Mouse (Mus musculus) intestine, postnatal 0 days (tissue): ENCODE results near the gene Bbc3. TPM values are rescaled to one million over a fixed set of nuclear protein-coding genes. Genes with fewer than 3 reads are reported as not detected.
"Not testable (repeated sequence)": the region's sequence is repeated elsewhere in the genome, so short reads cannot be mapped to it uniquely, and the experiment has no call there.

ENCODE experiments used
- ATAC-seq: fragments of 200-750 bp; cut with Nextera tagmentation; 2 replicates; pipeline ENCODE4 v1.8.0; 2017; ENCODE audit warnings: mild to moderate bottlenecking, moderate TSS enrichment, moderate library complexity
- H3K27ac ChIP-seq: fragments of 300-500 bp; sonication (generic); 2 replicates; pipeline ENCODE4 v1.5.1; 2014; ENCODE audit warnings: mild to moderate bottlenecking, low read depth, low read length, moderate library complexity
- H3K27me3 ChIP-seq: fragments of 300-500 bp; sonication (generic); replicated peaks from 2 replicates; pipeline ENCODE4 v1.6.1; 2014; ENCODE audit warnings: low read length, mixed read lengths; ENCODE audit not compliant: control insufficient read depth, insufficient read depth
- H3K36me3 ChIP-seq: fragments of 300-500 bp; sonication (generic); 2 replicates; pipeline ENCODE4 v1.6.1; 2014; ENCODE audit warnings: mild to moderate bottlenecking, moderate library complexity; ENCODE audit not compliant: control insufficient read depth, insufficient read depth
- H3K4me1 ChIP-seq: fragments of 300-500 bp; sonication (generic); replicated peaks from 2 replicates; pipeline ENCODE4 v1.6.1; 2014; ENCODE audit warnings: antibody characterized with exemption, low read length, mixed read lengths; ENCODE audit not compliant: control insufficient read depth, insufficient read depth
- H3K4me2 ChIP-seq: fragments of 300-500 bp; sonication (generic); replicated peaks from 2 replicates; pipeline ENCODE4 v1.6.1; 2014; ENCODE audit warnings: low read depth, mild to moderate bottlenecking, moderate library complexity
- H3K4me3 ChIP-seq: fragments of 300-500 bp; sonication (generic); 2 replicates; pipeline ENCODE4 v1.5.1; 2014; ENCODE audit warnings: low read depth, low read length
- H3K9ac ChIP-seq: fragments of 300-500 bp; sonication (generic); 2 replicates; pipeline ENCODE4 v1.6.1; 2014; ENCODE audit warnings: mild to moderate bottlenecking, low read depth, low read length
- H3K9me3 ChIP-seq: fragments of 300-500 bp; sonication (generic); 2 replicates; pipeline ENCODE4 v1.6.1; 2016; ENCODE audit warnings: mixed run types; ENCODE audit not compliant: control insufficient read depth
- CTCF ChIP-seq: sonication (generic); IDR thresholded peaks from 2 replicates; pipeline ENCODE4 v1.5.1; 2016; ENCODE audit warnings: low read depth, mild to moderate bottlenecking, control low read depth, antibody characterized with exemption, moderate library complexity
- WGBS: fragments of 180-500 bp; shearing (Covaris S2); extraction: QIAGEN DNeasy Blood & Tissue Kit; methylation state at CpG from one replicate; pipeline ENCODE4 v1.1.7; 2014; 5-methylcytosine and 5-hydroxymethylcytosine counted together
- polyA plus RNA-seq: library from polyadenylated mRNA; unstranded; fragments of >200 nt; fragmentation: Nextera tagmentation; extraction: Ambion mirVana; gene quantifications from 2 replicates; pipeline ENCODE4 v1.2.1, GENCODE M21; 2015

Gene Bbc3
- 6.6 and 7.0 TPM in 2 replicates for polyA plus RNA-seq

GRCm38 (mm10) chr7:16308093-16308492, at the start of gene Bbc3:
TSS of gene Bbc3 (plus strand) at chr7:16308393.
- H3K27ac ChIP-seq, H3K36me3 ChIP-seq, H3K4me1 ChIP-seq, H3K9me3 ChIP-seq, ATAC-seq, H3K27me3 ChIP-seq: not testable (repeated sequence)
- Histone ChIP-seq H3K4me2 (peak within 1 kb of the TSS; percentile 94), H3K9ac (peak within 1 kb of the TSS; percentile 52), H3K4me3 (peak within 1 kb of the TSS; percentile 73)
- 27% methylated on average over 1 of the region's 1 CpGs for WGBS

GRCm38 (mm10) chr7:16259110-16259590, 49.0 kb upstream of the Bbc3 start, which contains the start of gene C5ar1:
TSS of gene C5ar1 (minus strand) at chr7:16259540.
- Histone ChIP-seq H3K9me3 (no peaks in the 10 kb centered on the region), H3K4me3 (no peak within 1 kb of the TSS), H3K9ac (no peak within 1 kb of the TSS), H3K27ac (no peak within 1 kb of the TSS), H3K36me3 (no peaks in the 10 kb centered on the region), H3K4me1 (no peaks in the 10 kb centered on the region), H3K4me2 (no peak within 1 kb of the TSS), H3K27me3 (no peaks in the 10 kb centered on the region)
- 77% methylated on average over 5 of the region's 5 CpGs for WGBS
- ATAC-seq, result no peak
- TF ChIP-seq CTCF, result no peak

DNA sequence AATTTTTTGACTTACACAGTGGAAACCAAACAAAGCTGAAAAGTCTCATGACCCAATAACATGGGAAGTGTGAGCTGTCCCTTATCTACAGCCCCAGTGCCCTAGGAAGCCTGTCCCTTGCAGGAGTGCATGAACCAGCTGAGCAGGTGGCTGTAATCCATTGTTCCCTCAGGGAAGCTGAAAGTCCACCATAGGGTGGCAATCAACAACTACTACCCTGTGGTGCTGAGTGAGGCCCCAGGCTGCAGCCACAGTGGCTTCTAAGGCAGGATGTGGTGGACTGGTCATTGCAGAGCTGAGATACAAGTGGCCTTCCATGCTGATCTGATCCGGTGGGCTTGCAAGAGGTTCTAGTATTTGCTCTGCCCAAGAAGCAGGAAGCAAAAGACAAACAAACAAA, 47.1 kb upstream of the Bbc3 start:
- Histone ChIP-seq H3K4me3 (no peak overlapping the region), H3K4me1 (no peaks in the 10 kb centered on the region), H3K27ac (no peak overlapping the region), H3K9me3 (no peaks in the 10 kb centered on the region), H3K4me2 (no peak overlapping the region; the same call in 1 of the 2 replicates), H3K27me3 (no peaks in the 10 kb centered on the region), H3K36me3 (no peaks in the 10 kb centered on the region), H3K9ac (no peak overlapping the region)
- ATAC-seq, result peak; percentile 86
- WGBS, result 48% methylated on average over 1 of the region's 1 CpGs
- no peak for TF ChIP-seq CTCF

- Histone ChIP-seq H3K4me1 (no peaks in the 10 kb centered on the region), H3K4me2 (no peak overlapping the region), H3K9me3 (no peaks in the 10 kb centered on the region), H3K9ac (no peak overlapping the region), H3K27ac (no peak overlapping the region), H3K36me3 (no peaks in the 10 kb centered on the region), H3K27me3 (no peaks in the 10 kb centered on the region), H3K4me3 (no peak overlapping the region)
- WGBS, result 26% methylated on average over 8 of the region's 8 CpGs
- no peak for ATAC-seq
- TF ChIP-seq CTCF, result peak; percentile 88
Measured at GRCm38 (mm10) chr7:16263015-16263787, 45.0 kb upstream of the Bbc3 start.

DNA sequence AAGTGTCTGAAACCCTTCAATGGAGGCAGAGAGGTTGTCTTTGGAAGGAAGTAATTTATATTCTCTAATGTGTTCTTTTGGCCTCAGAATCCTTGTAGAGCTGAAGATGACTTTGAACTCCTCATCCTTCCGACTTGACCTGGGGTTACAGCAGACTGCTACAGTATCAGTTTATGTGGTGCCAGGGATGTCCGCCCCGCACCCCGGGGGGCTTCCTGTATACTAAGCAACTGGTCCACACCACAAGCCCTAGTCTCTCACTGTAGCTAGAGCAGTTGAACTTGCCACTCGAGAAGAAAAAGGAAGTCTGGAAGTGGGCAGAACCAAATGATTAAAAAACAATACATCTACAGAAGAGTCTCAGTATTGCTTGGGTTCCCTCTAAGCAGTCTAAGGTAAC, 44.4 kb upstream of the Bbc3 start:
- no peak overlapping the region for H3K9ac ChIP-seq
- no peak overlapping the region for H3K4me2 ChIP-seq
- no peaks in the 10 kb centered on the region for H3K36me3 ChIP-seq
- no peaks in the 10 kb centered on the region for H3K27me3 ChIP-seq
- no peaks in the 10 kb centered on the region for H3K4me1 ChIP-seq
- 80% methylated on average over 5 of the region's 5 CpGs for WGBS
- H3K27ac ChIP-seq, result no peak overlapping the region
- ATAC-seq, result no peak
- TF ChIP-seq CTCF, result no peak
- no peak overlapping the region for H3K4me3 ChIP-seq
- no peaks in the 10 kb centered on the region for H3K9me3 ChIP-seq

GRCm38 (mm10) chr7:16265856-16266255, 42.3 kb upstream of the Bbc3 start:
- Histone ChIP-seq H3K4me3 (no peak overlapping the region), H3K4me1 (no peaks in the 10 kb centered on the region), H3K9ac (no peak overlapping the region), H3K27ac (no peak overlapping the region), H3K36me3 (no peaks in the 10 kb centered on the region), H3K9me3 (no peaks in the 10 kb centered on the region), H3K4me2 (no peak overlapping the region), H3K27me3 (no peaks in the 10 kb centered on the region)
- ATAC-seq, result no peak
- TF ChIP-seq CTCF, result no peak
- 87% methylated on average over 11 of the region's 11 CpGs for WGBS

DNA sequence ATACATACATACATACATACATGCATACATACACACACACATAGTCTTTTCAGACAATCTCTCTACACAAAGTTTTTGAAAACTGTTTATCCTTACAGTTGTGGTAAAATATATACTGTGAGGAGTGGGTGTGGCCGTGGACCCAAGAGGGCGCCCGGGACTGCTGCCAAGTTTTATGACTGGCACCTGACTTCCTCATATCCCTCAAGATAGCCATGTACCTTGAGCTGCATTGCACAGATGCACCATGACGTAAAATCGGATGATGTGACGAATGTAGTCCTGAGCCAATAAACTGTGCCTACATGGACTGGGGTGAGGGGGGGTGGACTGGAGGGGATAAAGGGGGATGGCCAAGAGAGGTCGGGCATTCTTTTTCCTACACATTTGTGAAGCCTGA, 41.6 kb upstream of the Bbc3 start:
- not testable (repeated sequence) for H3K36me3 ChIP-seq, H3K9me3 ChIP-seq, H3K4me3 ChIP-seq, H3K4me1 ChIP-seq, H3K9ac ChIP-seq, H3K27ac ChIP-seq, H3K27me3 ChIP-seq, H3K4me2 ChIP-seq
- 38% methylated on average over 7 of the region's 7 CpGs for WGBS
- peak; percentile 68 for ATAC-seq
